Mouse (Mus musculus): Measurements from ENCODE around the gene Dao. TPM values are rescaled to one million over a fixed set of nuclear protein-coding genes. Genes with fewer than 3 reads are reported as not detected.

Gene Dao
- polyA plus RNA-seq, 1 experiment from 2014 or later = not detected

DNA sequence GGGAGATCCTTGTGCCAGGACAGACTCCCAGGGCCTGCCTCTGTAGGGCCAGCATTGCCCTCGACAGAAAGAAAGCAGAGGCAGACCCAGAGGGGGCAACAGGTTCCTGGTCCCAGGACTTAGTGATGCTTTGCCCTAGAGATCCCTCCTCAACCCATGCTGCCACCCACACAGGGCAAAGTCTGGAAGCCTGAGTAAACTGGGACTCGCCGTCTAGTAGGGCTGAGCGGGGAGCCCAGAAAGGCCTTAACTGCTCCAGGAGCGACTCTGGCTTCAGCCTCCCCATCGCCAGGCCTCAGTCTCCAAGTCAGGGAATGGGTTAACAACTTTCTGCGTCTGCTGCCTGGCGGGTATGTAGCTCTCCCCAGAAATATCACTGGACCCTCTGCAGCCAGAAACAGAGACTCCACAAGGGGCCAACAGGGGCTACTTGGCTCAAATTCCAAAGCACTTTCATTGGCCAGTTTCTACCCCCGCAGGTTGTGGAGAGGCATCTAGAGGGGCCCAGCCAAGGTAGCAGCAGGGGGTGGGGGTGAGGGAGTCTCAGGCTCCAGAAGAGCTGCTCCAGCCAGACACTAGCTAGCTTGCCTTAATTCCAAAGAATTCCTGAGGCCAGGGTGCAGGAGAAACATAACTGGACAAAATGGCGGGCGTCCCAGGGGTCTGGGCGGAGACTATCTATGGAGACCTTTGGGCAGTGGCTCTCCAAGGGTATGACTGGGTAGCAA lies 23.9 kb downstream of the Dao start:
- Histone ChIP-seq H3K36me3 (ENCODE audit: control insufficient read depth, insufficient read depth, low read length) (no peaks in the 10 kb centered on the region), H3K27ac (ENCODE audit: low read depth, low read length) (no peak overlapping the region), H3K27me3 (ENCODE audit: control insufficient read depth, insufficient read depth, low read length) (peaks cover 4% of the 10 kb centered on the region; the same call in 1 of the 2 replicates), H3K4me2 (no peak overlapping the region), H3K9ac (ENCODE audit: low read depth, low read length) (no peak overlapping the region), H3K4me1 (ENCODE audit: control insufficient read depth, insufficient read depth, low read length) (no peaks in the 10 kb centered on the region), H3K9me3 (replicated peaks; ENCODE audit: control insufficient read depth, low read length) (no peaks in the 10 kb centered on the region), H3K4me3 (ENCODE audit: low read depth, low read length) (no peak overlapping the region)
- 81% methylated on average over 12 of the region's 12 CpGs for WGBS (ENCODE audit: insufficient replicate concordance)
- ATAC-seq (replicated peaks; ENCODE audit: insufficient number of reproducible peaks, low FRiP score, low TSS enrichment) = no peak

DNA sequence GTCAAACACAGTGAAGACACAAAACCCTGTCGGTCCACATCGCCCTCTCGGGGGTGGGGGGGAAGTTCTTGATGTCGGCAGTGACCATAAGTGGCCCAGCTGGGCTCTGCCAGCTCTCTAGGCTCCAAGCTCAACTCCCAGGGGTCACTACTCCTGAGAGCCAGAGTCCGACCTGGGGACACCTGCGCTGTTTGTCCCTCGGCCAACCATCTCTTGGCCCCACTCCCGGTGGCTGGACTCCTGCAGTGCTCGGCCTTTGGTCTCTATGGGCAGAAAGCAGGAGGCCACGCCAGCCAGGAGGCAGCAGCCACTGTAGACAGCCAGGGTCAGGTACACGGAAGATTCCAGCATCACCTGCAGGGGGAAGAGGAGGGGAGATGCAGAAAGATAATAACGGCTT lies 24.6 kb downstream of the Dao start:
- Histone ChIP-seq H3K36me3 (ENCODE audit: control insufficient read depth, insufficient read depth, low read length) (no peaks in the 10 kb centered on the region), H3K27ac (ENCODE audit: low read depth, low read length) (no peak overlapping the region), H3K4me1 (ENCODE audit: control insufficient read depth, insufficient read depth, low read length) (no peaks in the 10 kb centered on the region), H3K4me3 (ENCODE audit: low read depth, low read length) (no peak overlapping the region), H3K9ac (ENCODE audit: low read depth, low read length) (no peak overlapping the region), H3K27me3 (ENCODE audit: control insufficient read depth, insufficient read depth, low read length) (peaks cover 4% of the 10 kb centered on the region; the same call in 1 of the 2 replicates), H3K4me2 (no peak overlapping the region), H3K9me3 (replicated peaks; ENCODE audit: control insufficient read depth, low read length) (no peaks in the 10 kb centered on the region)
- 83% methylated on average over 12 of the region's 12 CpGs for WGBS (ENCODE audit: insufficient replicate concordance)
- ATAC-seq (replicated peaks; ENCODE audit: insufficient number of reproducible peaks, low FRiP score, low TSS enrichment) = no peak

DNA sequence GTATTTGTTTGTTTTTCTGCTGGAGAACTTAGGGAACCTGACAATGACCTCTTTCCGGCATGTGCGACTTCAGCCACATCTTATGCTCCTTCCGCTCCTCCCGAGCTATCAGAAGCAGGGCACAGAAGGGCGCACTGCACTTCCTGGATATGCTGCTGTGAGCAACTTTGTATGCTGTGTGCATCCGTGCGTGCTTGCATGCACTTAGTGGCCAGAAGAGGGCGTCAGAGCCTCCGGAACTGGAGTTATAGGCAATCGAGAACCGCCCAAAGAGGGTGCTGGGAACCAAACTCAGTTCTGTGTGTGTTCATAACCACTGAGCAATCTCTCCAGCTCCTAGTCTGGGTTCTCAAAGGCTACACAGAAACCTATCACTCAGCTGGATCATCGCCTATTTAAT lies 27.1 kb downstream of the Dao start:
- WGBS (ENCODE audit: insufficient replicate concordance) = 87% methylated on average over 12 of the region's 12 CpGs
- H3K27ac ChIP-seq (ENCODE audit: low read depth, low read length) = no peak overlapping the region
- H3K27me3 ChIP-seq (ENCODE audit: control insufficient read depth, insufficient read depth, low read length) = peaks cover 4% of the 10 kb centered on the region; the same call in 1 of the 2 replicates
- no peak for ATAC-seq (replicated peaks; ENCODE audit: insufficient number of reproducible peaks, low FRiP score, low TSS enrichment)
- no peaks in the 10 kb centered on the region for H3K4me1 ChIP-seq (ENCODE audit: control insufficient read depth, insufficient read depth, low read length)
- H3K4me3 ChIP-seq (ENCODE audit: low read depth, low read length) = no peak overlapping the region
- no peaks in the 10 kb centered on the region for H3K36me3 ChIP-seq (ENCODE audit: control insufficient read depth, insufficient read depth, low read length)
- H3K4me2 ChIP-seq = no peak overlapping the region
- no peaks in the 10 kb centered on the region for H3K9me3 ChIP-seq (replicated peaks; ENCODE audit: control insufficient read depth, low read length)
- no peak overlapping the region for H3K9ac ChIP-seq (ENCODE audit: low read depth, low read length)

DNA sequence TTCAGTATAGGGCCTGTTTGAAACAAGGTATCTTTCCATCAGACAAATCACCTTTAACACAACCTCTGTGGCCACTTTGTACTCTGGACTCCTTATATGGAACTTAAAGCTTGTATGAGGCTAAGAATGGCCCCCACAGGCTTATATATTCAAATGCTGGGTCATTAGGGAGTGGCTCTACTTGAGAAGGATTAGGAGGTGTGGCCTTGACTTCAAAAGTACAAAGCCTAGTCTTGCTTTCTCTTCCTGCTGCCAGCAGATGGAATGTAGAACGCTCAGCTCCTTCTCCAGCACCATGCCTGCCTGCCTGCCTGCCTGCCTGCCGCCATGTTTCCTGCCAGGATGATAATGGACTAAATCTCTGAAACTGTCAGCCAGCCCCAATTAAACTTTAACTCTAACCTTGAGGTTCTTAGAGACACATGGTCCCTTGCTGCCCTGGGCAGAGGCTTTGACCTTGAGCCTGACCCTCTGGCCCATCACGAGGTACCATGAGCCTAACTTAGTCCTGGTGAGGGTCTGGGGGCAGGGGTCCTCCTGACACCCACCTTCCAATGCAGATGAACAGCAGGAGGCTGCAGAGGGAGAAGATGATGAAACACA lies 28.8 kb downstream of the Dao start:
- Histone ChIP-seq H3K27ac (ENCODE audit: low read depth, low read length) (no peak overlapping the region), H3K9me3 (replicated peaks; ENCODE audit: control insufficient read depth, low read length) (no peaks in the 10 kb centered on the region), H3K4me3 (ENCODE audit: low read depth, low read length) (no peak overlapping the region), H3K27me3 (ENCODE audit: control insufficient read depth, insufficient read depth, low read length) (peaks cover 4% of the 10 kb centered on the region; the same call in 1 of the 2 replicates), H3K4me2 (no peak overlapping the region), H3K9ac (ENCODE audit: low read depth, low read length) (no peak overlapping the region), H3K36me3 (ENCODE audit: control insufficient read depth, insufficient read depth, low read length) (no peaks in the 10 kb centered on the region), H3K4me1 (ENCODE audit: control insufficient read depth, insufficient read depth, low read length) (no peaks in the 10 kb centered on the region)
- ATAC-seq (replicated peaks; ENCODE audit: insufficient number of reproducible peaks, low FRiP score, low TSS enrichment) = no peak
- WGBS (ENCODE audit: insufficient replicate concordance) = 73% methylated on average over 3 of the region's 3 CpGs

DNA sequence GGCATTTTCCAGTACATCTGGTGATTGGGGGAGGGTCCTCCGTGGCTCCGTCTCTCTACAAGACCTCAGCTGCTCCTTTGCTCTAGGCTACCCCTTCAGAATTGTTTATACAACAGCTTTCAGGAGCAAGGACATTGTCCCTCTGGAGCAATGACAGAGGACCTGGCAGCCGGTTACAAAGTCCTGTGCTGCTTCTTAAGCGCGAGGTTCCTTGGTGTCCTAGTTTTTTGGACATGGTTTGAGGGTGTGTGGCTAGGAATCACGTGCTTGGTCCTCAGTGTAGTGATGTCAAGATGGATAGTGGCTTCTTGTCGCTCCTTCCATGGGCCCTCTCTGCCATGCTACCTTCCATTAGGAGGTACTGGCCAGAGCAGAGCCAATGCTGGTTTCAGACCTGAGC lies 30.9 kb downstream of the Dao start:
- H3K27me3 ChIP-seq (ENCODE audit: control insufficient read depth, insufficient read depth, low read length) = no peaks in the 10 kb centered on the region
- no peaks in the 10 kb centered on the region for H3K9me3 ChIP-seq (replicated peaks; ENCODE audit: control insufficient read depth, low read length)
- no peak for ATAC-seq (replicated peaks; ENCODE audit: insufficient number of reproducible peaks, low FRiP score, low TSS enrichment)
- H3K4me3 ChIP-seq (ENCODE audit: low read depth, low read length) = no peak overlapping the region
- no peak overlapping the region for H3K9ac ChIP-seq (ENCODE audit: low read depth, low read length)
- no peak overlapping the region for H3K4me2 ChIP-seq
- no peaks in the 10 kb centered on the region for H3K36me3 ChIP-seq (ENCODE audit: control insufficient read depth, insufficient read depth, low read length)
- whole genome bisulfite sequencing (ENCODE audit: insufficient replicate concordance) = 71% methylated on average over 7 of the region's 7 CpGs
- H3K27ac ChIP-seq (ENCODE audit: low read depth, low read length) = no peak overlapping the region
- H3K4me1 ChIP-seq (ENCODE audit: control insufficient read depth, insufficient read depth, low read length) = peaks cover 3% of the 10 kb centered on the region; the same call in 1 of the 2 replicates

DNA sequence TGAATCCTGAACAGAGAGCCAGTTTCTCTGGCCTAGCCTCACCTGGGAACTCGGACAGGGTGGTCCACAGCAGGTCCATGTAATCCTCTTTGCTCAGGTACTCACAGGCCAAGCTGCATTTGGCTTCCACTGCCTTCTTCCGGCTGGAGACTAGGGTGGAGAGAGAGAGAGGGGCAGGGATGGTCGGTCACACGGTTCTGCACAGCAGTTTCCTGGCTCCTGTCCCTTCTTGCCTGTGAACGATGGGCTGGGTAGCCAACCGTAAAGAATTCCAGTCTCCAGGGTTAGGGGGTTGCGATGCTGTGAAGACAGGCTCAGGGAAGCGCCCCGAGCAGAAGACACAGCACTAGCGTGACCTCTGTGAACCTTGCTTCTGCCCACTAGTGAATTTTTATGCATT lies 31.6 kb downstream of the Dao start:
- H3K27ac ChIP-seq (ENCODE audit: low read depth, low read length) = no peak overlapping the region
- H3K4me1 ChIP-seq (ENCODE audit: control insufficient read depth, insufficient read depth, low read length) = peaks cover 3% of the 10 kb centered on the region; the same call in 1 of the 2 replicates
- H3K27me3 ChIP-seq (ENCODE audit: control insufficient read depth, insufficient read depth, low read length) = no peaks in the 10 kb centered on the region
- no peaks in the 10 kb centered on the region for H3K36me3 ChIP-seq (ENCODE audit: control insufficient read depth, insufficient read depth, low read length)
- H3K9ac ChIP-seq (ENCODE audit: low read depth, low read length) = no peak overlapping the region
- no peak for ATAC-seq (replicated peaks; ENCODE audit: insufficient number of reproducible peaks, low FRiP score, low TSS enrichment)
- H3K4me3 ChIP-seq (ENCODE audit: low read depth, low read length) = no peak overlapping the region
- H3K9me3 ChIP-seq (replicated peaks; ENCODE audit: control insufficient read depth, low read length) = no peaks in the 10 kb centered on the region
- WGBS (ENCODE audit: insufficient replicate concordance) = 68% methylated on average over 10 of the region's 10 CpGs
- no peak overlapping the region for H3K4me2 ChIP-seq

DNA sequence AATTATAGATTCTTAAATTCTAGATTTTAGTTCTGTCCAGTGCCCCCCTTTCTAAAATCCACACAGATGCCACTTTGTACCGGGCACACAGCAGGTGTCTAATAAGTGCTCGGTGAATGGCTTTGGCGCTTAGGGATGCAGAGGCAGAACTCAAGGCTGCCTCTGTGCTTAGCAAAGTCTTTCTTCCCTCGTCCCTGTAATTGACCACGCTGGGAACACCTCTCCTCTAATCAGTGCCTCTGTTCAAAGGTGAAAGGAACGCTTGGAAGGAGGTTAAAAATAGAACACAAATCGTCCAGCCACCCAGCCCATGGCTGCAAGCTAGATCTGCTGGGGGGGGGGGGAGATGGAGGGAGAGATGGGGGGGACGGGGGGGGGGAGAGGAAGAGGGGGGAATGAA lies 37.0 kb downstream of the Dao start:
- WGBS (ENCODE audit: insufficient replicate concordance) = 23% methylated on average over 7 of the region's 8 CpGs
- H3K9me3 ChIP-seq (replicated peaks; ENCODE audit: control insufficient read depth, low read length) = no peaks in the 10 kb centered on the region
- H3K27me3 ChIP-seq (ENCODE audit: control insufficient read depth, insufficient read depth, low read length) = no peaks in the 10 kb centered on the region
- no peak overlapping the region for H3K4me2 ChIP-seq
- peaks cover 19% of the 10 kb centered on the region for H3K4me1 ChIP-seq (ENCODE audit: control insufficient read depth, insufficient read depth, low read length)
- H3K27ac ChIP-seq (ENCODE audit: low read depth, low read length) = no peak overlapping the region; the same call in 1 of the 2 replicates
- no peak overlapping the region for H3K4me3 ChIP-seq (ENCODE audit: low read depth, low read length)
- no peak for ATAC-seq (replicated peaks; ENCODE audit: insufficient number of reproducible peaks, low FRiP score, low TSS enrichment)
- H3K36me3 ChIP-seq (ENCODE audit: control insufficient read depth, insufficient read depth, low read length) = no peaks in the 10 kb centered on the region
- H3K9ac ChIP-seq (ENCODE audit: low read depth, low read length) = no peak overlapping the region

DNA sequence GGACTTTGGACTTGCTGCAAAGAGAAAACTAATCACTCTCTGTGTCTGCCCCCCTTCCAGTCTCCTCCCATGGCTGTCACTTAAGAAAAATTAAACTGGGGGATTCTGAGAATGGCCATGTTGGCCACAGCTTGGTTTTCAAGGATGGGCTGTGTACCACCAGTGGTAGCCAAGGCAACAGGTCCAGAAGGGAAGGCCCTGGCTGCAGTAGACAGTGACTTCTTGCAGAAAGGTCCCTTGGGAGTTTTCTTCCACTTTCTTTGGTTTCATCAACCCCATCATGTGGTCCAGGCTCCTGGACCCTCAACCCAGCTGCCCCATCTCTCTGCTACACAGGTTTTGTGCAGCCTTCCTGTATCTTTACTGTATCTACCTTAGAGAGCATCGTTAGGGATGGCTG lies 37.4 kb downstream of the Dao start:
- H3K4me3 ChIP-seq (ENCODE audit: low read depth, low read length) = no peak overlapping the region
- peaks cover 19% of the 10 kb centered on the region for H3K4me1 ChIP-seq (ENCODE audit: control insufficient read depth, insufficient read depth, low read length)
- no peaks in the 10 kb centered on the region for H3K36me3 ChIP-seq (ENCODE audit: control insufficient read depth, insufficient read depth, low read length)
- no peak overlapping the region for H3K4me2 ChIP-seq
- H3K27me3 ChIP-seq (ENCODE audit: control insufficient read depth, insufficient read depth, low read length) = no peaks in the 10 kb centered on the region
- H3K27ac ChIP-seq (ENCODE audit: low read depth, low read length) = no peak overlapping the region; the same call in 1 of the 2 replicates
- ATAC-seq (replicated peaks; ENCODE audit: insufficient number of reproducible peaks, low FRiP score, low TSS enrichment) = no peak
- H3K9me3 ChIP-seq (replicated peaks; ENCODE audit: control insufficient read depth, low read length) = no peaks in the 10 kb centered on the region
- H3K9ac ChIP-seq (ENCODE audit: low read depth, low read length) = no peak overlapping the region
- 53% methylated on average over 1 of the region's 1 CpGs for whole genome bisulfite sequencing (ENCODE audit: insufficient replicate concordance)

Measured in heart, embryonic 11.5 days (tissue).